Mouse (Mus musculus) kidney, embryonic 16.5 days (tissue): ENCODE data around the gene Vwa2. TPM values are rescaled to one million over a fixed set of nuclear protein-coding genes. Genes with fewer than 3 reads are reported as not detected.
A peak's percentile ranks its signal among the peaks of the same experiment; 100 is the strongest.

Experiments used
- ATAC-seq: fragments of 200-750 bp; cut with Nextera tagmentation; 2 replicates; pipeline ENCODE4 v1.8.0; 2017; ENCODE audit warnings: moderate TSS enrichment; ENCODE audit not compliant: low FRiP score, low TSS enrichment
- H3K27ac ChIP-seq: fragments of 300-500 bp; sonication (generic); 2 replicates; pipeline ENCODE4 v1.5.1; 2014; ENCODE audit warnings: low read length
- H3K27me3 ChIP-seq: fragments of 300-500 bp; sonication (generic); 2 replicates; pipeline ENCODE4 v1.6.1; 2014; ENCODE audit warnings: low read length, control low read depth, mixed read lengths; ENCODE audit not compliant: insufficient read depth
- H3K36me3 ChIP-seq: fragments of 300-500 bp; sonication (generic); 2 replicates; pipeline ENCODE4 v1.6.1; 2014; ENCODE audit warnings: low read length, control low read depth, mixed read lengths; ENCODE audit not compliant: insufficient read depth
- H3K4me1 ChIP-seq: fragments of 300-500 bp; sonication (generic); 2 replicates; pipeline ENCODE4 v1.6.1; 2014; ENCODE audit warnings: low read length, control low read depth, mixed read lengths; ENCODE audit not compliant: insufficient read depth
- H3K4me2 ChIP-seq: fragments of 300-500 bp; sonication (generic); replicated peaks from 2 replicates; pipeline ENCODE4 v1.6.1; 2014; ENCODE audit warnings: low read depth, low read length
- H3K4me3 ChIP-seq: fragments of 300-500 bp; sonication (generic); 2 replicates; pipeline ENCODE4 v1.5.1; 2014; ENCODE audit warnings: mild to moderate bottlenecking, low read length
- H3K9ac ChIP-seq: fragments of 300-500 bp; sonication (generic); replicated peaks from 2 replicates; pipeline ENCODE4 v1.6.1; 2014; ENCODE audit warnings: low read length
- H3K9me3 ChIP-seq: fragments of 300-500 bp; sonication (generic); 2 replicates; pipeline ENCODE4 v1.6.1; 2016; ENCODE audit warnings: low read length, control low read depth
- WGBS: fragments of 180-500 bp; shearing (Covaris S2); extraction: QIAGEN DNeasy Blood & Tissue Kit; methylation state at CpG from one replicate; pipeline ENCODE4 v1.1.7; 2014; 5-methylcytosine and 5-hydroxymethylcytosine counted together
- polyA plus RNA-seq: library from polyadenylated mRNA; unstranded; fragments of >200 nt; fragmentation: Nextera tagmentation; extraction: Ambion mirVana; gene quantifications from 2 replicates; pipeline ENCODE4 v1.2.1, GENCODE M21; 2015

Vwa2 gene
- polyA plus RNA-seq, 1 experiment from 2014 or later, result 22.4 TPM

DNA sequence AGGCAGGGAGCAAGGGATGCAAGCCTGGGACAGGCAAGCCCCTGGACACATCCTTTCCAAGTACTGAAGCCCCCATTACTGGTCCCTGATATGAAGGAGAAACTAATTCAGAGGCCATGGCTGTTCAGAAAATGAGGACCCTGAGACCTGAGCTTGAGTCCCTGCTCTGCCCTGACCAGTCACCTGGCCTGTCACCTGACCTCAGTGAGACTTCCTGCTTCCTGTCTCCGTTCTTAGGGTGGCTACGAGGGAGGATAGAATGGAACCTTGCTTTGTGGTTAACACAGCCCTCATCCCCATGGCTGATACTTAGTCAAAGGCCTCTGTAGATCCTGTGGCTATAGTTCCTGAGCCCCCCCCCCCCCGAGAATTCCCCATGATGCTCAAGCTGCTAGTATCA, 30.0 kb downstream of the Vwa2 start:
- Histone ChIP-seq H3K4me2 (no peak overlapping the region), H3K36me3 (no peaks in the 10 kb centered on the region), H3K27me3 (no peaks in the 10 kb centered on the region), H3K9me3 (no peaks in the 10 kb centered on the region), H3K4me3 (no peak overlapping the region), H3K27ac (no peak overlapping the region), H3K9ac (no peak overlapping the region), H3K4me1 (peaks cover 13% of the 10 kb centered on the region)
- WGBS, result 69% methylated on average over 3 of the region's 3 CpGs
- no peak for ATAC-seq

DNA sequence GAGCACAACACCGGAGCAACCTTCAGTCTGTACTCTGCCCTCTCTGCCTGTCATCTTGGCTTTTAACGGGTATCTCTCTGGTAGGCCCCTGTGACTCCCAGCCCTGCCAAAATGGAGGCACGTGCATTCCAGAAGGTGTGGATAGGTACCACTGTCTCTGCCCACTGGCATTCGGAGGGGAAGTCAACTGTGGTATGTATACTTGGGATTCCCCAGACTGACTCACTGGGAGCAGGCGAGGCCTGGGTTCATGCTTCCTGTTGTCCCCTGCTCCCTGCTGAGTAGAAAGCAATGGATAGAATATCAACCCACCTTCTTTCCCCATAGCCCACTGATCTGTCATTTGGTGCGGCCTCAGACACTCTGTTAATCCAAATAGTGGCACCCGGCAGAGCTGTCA, 31.3 kb downstream of the Vwa2 start:
- Histone ChIP-seq H3K9me3 (no peaks in the 10 kb centered on the region), H3K27me3 (no peaks in the 10 kb centered on the region), H3K27ac (no peak overlapping the region), H3K4me1 (peaks cover 7% of the 10 kb centered on the region), H3K36me3 (no peaks in the 10 kb centered on the region), H3K4me2 (no peak overlapping the region), H3K9ac (no peak overlapping the region), H3K4me3 (no peak overlapping the region)
- ATAC-seq, result no peak
- whole genome bisulfite sequencing, result 84% methylated on average over 7 of the region's 7 CpGs

DNA sequence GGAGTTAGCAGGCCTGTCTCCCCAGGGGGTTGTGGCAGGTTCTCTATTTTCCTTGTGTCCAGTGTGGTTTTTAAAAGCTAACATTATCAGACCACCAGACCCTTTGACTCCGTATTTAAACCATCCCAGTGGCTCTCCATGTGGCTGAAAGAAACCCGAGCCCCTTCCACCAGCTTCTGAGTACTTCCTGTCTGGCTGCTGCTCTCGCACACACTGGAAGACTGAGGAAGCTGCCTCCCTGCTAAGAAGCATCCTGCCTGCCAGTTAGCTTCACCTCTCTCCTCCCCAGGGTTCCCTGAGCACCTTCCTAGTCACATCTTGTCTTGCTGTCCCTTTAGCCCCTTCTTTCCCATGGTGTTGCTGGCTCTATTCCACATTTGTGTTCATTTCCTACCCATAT, 33.8 kb downstream of the Vwa2 start:
- H3K27ac ChIP-seq, result no peak overlapping the region
- no peaks in the 10 kb centered on the region for H3K9me3 ChIP-seq
- ATAC-seq, result no peak
- H3K27me3 ChIP-seq, result no peaks in the 10 kb centered on the region
- peaks cover 9% of the 10 kb centered on the region; the same call in 1 of the 2 replicates for H3K4me1 ChIP-seq
- 31% methylated on average over 3 of the region's 3 CpGs for WGBS
- H3K4me3 ChIP-seq, result no peak overlapping the region
- H3K36me3 ChIP-seq, result no peaks in the 10 kb centered on the region
- H3K9ac ChIP-seq, result no peak overlapping the region
- H3K4me2 ChIP-seq, result no peak overlapping the region

DNA sequence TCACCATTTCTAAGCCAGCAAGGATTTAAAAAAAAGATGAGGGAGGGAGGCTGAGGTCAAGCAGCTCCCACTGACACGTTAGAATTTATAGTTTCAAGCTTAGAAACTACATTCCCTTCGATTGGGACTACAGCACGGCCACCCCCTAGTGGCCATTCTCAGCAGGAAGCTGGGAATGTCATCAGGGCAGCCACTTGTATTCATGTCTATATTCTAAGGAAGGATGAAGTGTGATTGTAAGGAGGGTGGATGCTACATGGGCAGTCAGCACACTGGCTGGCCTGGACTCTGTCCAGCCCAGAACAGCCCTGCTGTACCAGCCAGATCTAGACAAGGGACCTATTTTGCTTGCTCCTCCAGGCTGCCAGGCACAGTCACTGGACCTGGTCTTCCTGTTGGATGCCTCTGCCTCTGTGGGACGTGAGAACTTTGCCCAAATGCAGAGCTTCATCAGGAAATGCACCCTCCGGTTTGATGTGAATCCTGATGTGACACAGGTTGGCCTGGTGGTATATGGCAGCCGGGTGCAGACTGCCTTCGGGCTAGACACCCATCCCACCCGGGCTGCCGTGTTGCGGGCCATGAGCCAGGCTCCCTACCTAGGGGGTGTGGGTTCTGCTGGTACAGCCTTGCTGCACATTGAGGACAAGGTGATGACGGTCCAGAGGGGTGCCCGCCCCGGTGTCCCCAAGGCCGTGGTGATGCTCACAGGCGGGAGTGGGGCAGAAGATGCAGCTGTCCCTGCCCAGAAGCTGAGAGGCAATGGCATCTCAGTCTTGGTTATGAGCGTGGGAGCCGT, 34.6 kb downstream of the Vwa2 start:
- 73% methylated on average over 17 of the region's 17 CpGs for WGBS
- no peak overlapping the region for H3K27ac ChIP-seq
- H3K36me3 ChIP-seq, result no peaks in the 10 kb centered on the region
- H3K27me3 ChIP-seq, result no peaks in the 10 kb centered on the region
- H3K4me1 ChIP-seq, result peaks cover 13% of the 10 kb centered on the region; the same call in 1 of the 2 replicates
- H3K9me3 ChIP-seq, result no peaks in the 10 kb centered on the region
- no peak overlapping the region for H3K9ac ChIP-seq
- H3K4me3 ChIP-seq, result no peak overlapping the region
- peak; percentile 44 for ATAC-seq
- no peak overlapping the region for H3K4me2 ChIP-seq

DNA sequence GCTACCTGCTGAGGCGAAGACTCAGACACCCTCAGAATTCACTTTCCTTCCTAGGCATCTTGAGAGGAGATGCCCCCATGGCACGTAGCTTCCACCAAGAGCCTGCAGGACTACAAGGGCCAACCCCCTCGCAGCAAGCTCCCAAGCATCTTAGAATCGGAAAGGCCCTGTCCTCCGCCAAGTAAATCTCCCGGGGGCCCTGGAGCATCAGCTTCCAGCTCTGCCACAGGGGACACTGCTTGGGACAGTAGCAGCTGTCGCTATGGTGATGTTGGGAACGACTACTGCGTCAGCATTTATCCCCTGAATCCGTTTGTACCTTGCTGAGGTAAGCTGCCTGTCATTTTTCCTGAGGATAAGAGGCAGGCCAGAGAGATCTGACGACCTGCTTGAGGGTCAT, 36.5 kb downstream of the Vwa2 start:
- Histone ChIP-seq H3K9ac (no peak overlapping the region), H3K9me3 (no peaks in the 10 kb centered on the region), H3K4me3 (no peak overlapping the region), H3K27ac (no peak overlapping the region), H3K36me3 (peaks cover 9% of the 10 kb centered on the region; the same call in 1 of the 2 replicates), H3K27me3 (no peaks in the 10 kb centered on the region), H3K4me1 (peaks cover 14% of the 10 kb centered on the region), H3K4me2 (no peak overlapping the region)
- WGBS, result 68% methylated on average over 11 of the region's 11 CpGs
- ATAC-seq, result no peak

DNA sequence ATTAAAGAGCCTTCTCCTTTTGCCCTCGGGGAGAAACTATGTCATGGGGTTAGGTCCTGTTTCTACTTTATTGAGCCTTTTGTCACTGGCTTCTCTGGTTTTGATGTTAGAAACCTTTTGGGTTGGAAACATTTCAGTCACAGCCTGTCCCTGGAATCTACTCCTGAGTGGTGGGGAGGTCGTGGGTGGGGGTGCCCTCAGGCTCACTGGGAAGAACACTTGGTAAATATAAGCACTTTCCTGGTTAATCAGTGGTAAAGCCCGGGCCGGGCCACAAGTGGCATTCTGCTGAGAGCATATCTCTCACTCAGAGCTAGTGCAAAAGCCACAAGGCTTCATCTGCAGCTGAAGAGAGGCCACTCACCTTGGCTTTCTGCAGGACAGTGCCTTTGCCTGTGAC, 39.7 kb downstream of the Vwa2 start:
- H3K4me3 ChIP-seq, result no peak overlapping the region
- peak; percentile 12; the same call in 1 of the 2 replicates for ATAC-seq
- peak overlapping the region; percentile 80 for H3K27ac ChIP-seq
- no peaks in the 10 kb centered on the region for H3K9me3 ChIP-seq
- H3K9ac ChIP-seq, result no peak overlapping the region
- H3K4me1 ChIP-seq, result peaks cover 11% of the 10 kb centered on the region
- H3K4me2 ChIP-seq, result no peak overlapping the region
- peaks cover 9% of the 10 kb centered on the region; the same call in 1 of the 2 replicates for H3K36me3 ChIP-seq
- 52% methylated on average over 4 of the region's 4 CpGs for WGBS
- H3K27me3 ChIP-seq, result no peaks in the 10 kb centered on the region

DNA sequence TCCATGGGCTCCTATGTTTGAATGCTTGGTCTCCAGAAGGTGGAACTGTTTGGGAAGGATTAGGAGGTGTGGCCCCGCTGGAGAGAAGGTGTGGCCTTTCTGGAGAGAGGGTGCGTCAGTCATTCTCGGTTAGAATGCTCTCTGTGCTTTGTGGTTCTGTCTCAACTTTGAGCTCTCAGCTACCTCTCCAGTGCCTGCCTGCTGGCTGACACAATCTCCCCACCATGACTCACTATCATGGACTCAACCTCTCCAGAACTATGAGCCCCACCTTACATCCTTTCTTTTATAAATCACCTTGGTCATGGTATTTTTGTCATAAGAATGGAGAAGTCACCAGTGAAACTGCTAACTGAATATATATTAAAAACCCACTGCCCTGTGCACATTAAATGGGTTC, 40.6 kb downstream of the Vwa2 start:
- Histone ChIP-seq H3K9me3 (no peaks in the 10 kb centered on the region), H3K36me3 (peaks cover 9% of the 10 kb centered on the region; the same call in 1 of the 2 replicates), H3K27ac (peak overlapping the region; percentile 80), H3K27me3 (no peaks in the 10 kb centered on the region), H3K9ac (no peak overlapping the region), H3K4me3 (no peak overlapping the region), H3K4me1 (peaks cover 11% of the 10 kb centered on the region), H3K4me2 (no peak overlapping the region)
- 94% methylated on average over 3 of the region's 3 CpGs for WGBS
- ATAC-seq, result no peak

DNA sequence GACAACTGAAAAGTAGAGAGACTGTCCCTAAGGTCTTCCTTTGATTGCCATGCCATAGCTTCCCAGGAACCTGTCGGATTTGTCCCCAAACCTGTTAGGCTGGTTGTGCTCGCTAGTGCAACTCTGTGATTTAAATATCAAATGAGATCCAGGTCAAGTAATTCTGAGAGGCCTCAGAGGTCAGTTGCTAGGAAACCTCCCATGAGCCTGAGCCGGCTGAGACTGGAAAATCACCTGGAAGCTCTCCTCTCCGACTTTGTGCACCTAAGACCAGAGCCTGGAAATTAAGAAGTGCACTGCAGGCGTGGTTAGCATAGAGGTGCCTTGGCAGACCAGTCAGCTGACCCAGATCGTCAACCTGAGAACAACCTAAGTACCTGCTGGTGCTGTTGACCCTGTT, 41.0 kb downstream of the Vwa2 start:
- Histone ChIP-seq H3K27ac (peak overlapping the region; percentile 80), H3K27me3 (no peaks in the 10 kb centered on the region), H3K36me3 (peaks cover 9% of the 10 kb centered on the region; the same call in 1 of the 2 replicates), H3K9ac (no peak overlapping the region), H3K4me1 (peaks cover 13% of the 10 kb centered on the region), H3K4me2 (no peak overlapping the region), H3K9me3 (no peaks in the 10 kb centered on the region), H3K4me3 (no peak overlapping the region)
- WGBS, result 52% methylated on average over 6 of the region's 6 CpGs
- peak; percentile 80 for ATAC-seq

DNA sequence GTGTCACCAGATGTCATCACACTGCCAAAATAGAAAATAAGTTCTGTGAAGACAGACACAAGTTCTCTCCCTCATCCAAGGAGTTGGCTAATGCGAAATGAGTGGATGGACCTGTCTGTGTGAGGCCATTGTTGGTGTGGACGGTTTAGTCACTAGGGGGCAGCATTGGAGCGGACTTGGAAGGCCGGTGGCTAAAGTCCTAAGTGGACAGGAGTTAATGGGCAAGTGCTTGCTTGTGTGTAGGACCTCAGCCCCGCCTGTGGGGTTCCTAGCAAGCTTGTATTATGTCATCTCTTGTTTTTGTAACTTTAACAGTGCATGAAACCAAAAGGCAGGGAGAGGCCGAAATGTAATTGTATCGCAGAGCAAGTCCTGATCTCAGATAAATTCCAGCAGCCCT, 45.6 kb downstream of the Vwa2 start:
- Histone ChIP-seq H3K4me1 (peaks cover 8% of the 10 kb centered on the region), H3K27me3 (no peaks in the 10 kb centered on the region), H3K4me3 (no peak overlapping the region), H3K36me3 (peaks cover 4% of the 10 kb centered on the region; the same call in 1 of the 2 replicates), H3K27ac (peak overlapping the region; percentile 65; the same call in 1 of the 2 replicates), H3K9ac (no peak overlapping the region), H3K9me3 (no peaks in the 10 kb centered on the region), H3K4me2 (no peak overlapping the region)
- WGBS, result 12% methylated on average over 7 of the region's 7 CpGs
- peak; percentile 79 for ATAC-seq

DNA sequence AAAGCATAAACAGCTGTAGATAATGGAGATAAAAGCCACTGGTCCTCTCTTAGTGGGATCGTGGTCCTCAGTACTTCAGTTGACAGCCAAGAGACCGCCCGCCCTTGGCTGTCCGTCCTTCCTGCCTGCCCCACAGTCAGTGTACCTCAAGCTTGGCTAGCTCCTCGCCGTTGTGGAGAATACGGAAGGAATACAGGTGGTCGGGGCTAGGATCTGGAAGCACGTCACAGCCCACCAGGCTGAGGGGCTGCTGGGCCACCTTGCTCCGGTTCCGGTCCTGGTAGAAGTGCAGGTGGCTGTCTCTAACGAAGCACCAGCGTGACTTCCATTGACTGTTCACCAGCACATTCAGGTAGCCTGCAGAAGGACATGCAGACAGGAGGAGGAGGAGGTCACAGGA, 46.2 kb downstream of the Vwa2 start:
- Histone ChIP-seq H3K4me1 (peaks cover 8% of the 10 kb centered on the region), H3K9me3 (no peaks in the 10 kb centered on the region), H3K27me3 (no peaks in the 10 kb centered on the region), H3K36me3 (no peaks in the 10 kb centered on the region; the same call in 1 of the 2 replicates), H3K4me2 (no peak overlapping the region), H3K27ac (peak overlapping the region; percentile 65), H3K9ac (peak overlapping the region; percentile 29; the same call in 1 of the 2 replicates), H3K4me3 (no peak overlapping the region)
- ATAC-seq, result no peak
- WGBS, result 86% methylated on average over 13 of the region's 13 CpGs
